Mouse (Mus musculus): ENCODE measurements at regions not wholly inside any gene's neighbourhood (a gene's known extent, or its start where the extent isn't known, plus 50 kb on each side); places are given as distances from the start of the nearest gene placed in this dataset.

DNA sequence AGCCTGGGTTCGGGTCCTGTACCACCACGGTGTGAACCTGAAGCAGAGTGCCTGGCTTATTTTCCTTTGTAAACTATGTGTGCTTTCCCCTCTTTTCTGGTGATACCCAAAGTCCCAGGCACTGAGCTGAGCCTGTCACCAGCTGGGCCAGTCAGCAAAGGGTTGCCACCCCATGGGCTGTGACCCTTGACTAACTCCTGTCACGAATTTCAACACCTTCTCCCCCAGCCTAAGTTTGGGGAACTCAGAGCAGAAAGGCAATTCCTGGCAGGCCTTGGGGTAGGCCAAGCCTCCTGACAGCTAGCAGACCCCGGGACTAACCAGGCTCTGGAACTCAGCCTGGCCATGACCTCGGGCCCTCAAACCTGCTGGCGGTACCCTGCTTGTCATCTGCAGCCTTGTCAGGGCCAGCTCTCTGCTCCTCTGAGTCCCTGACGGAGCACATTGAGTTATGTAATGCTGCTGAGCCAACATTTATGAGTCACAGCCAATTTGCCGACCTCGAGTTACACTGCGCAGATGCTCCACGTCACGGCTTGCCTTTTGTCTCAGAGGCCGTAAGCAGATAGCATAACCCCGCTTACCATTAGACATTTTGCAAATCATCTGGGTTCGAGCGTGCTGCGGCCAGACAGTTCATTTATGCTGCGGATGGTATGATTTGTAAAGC lies 132.3 kb downstream of the H2afy start:
- H3K9ac ChIP-seq (ENCODE audit: control insufficient read depth, low read depth, low read length, poor library complexity, severe bottlenecking), result no peak overlapping the region
- TF ChIP-seq RCOR1 (IDR thresholded peaks at IDR 0.05; ENCODE audit: low read depth, low read length), result no peak
- TF ChIP-seq MYB (IDR thresholded peaks at IDR 0.05; ENCODE audit: low read depth, low read length), result no peak
- no peak for TF ChIP-seq POLR2AphosphoS2 (IDR thresholded peaks at IDR 0.05; ENCODE audit: low read length)
- no peak for TF ChIP-seq USF2 (IDR thresholded peaks at IDR 0.05; ENCODE audit: borderline replicate concordance in 1 of 2, insufficient read depth in 1 of 2, low read depth in 1 of 2, low read length in 2 of 2)
- TF ChIP-seq SMC3 (IDR thresholded peaks at IDR 0.05; ENCODE audit: low read depth, low read length), result no peak
- TF ChIP-seq MYC (IDR thresholded peaks at IDR 0.05; ENCODE audit: low read depth, low read length), result no peak
- TF ChIP-seq CTCF (IDR thresholded peaks at IDR 0.05 in 2 of 3, conservative IDR thresholded peaks at IDR 0.05 in 1 of 3; ENCODE audit: control insufficient read depth in 1 of 3, insufficient read depth in 1 of 3, low read depth in 2 of 3, low read length in 3 of 3, poor library complexity in 1 of 3, severe bottlenecking in 1 of 3), result no peak
- TF ChIP-seq KAT2A (conservative IDR thresholded peaks at IDR 0.05; ENCODE audit: low read depth, low read length), result no peak
- TF ChIP-seq ELF1 (IDR thresholded peaks at IDR 0.05; ENCODE audit: low read depth, low read length), result no peak
- TF ChIP-seq SIN3A (IDR thresholded peaks at IDR 0.05; ENCODE audit: low read length), result no peak
- TF ChIP-seq MAFK (IDR thresholded peaks at IDR 0.05; ENCODE audit: borderline replicate concordance, low read depth, low read length), result no peak
- no peak for TF ChIP-seq JUND (IDR thresholded peaks at IDR 0.05; ENCODE audit: low read depth, low read length)
- no peak for TF ChIP-seq POLR2AphosphoS5 (IDR thresholded peaks at IDR 0.05; ENCODE audit: borderline replicate concordance, low read depth, low read length)
- H3K79me2 ChIP-seq (ENCODE audit: control insufficient read depth, insufficient read depth, low read length, poor library complexity), result no peaks in the 10 kb centered on the region
- H3K4me1 ChIP-seq (ENCODE audit: control insufficient read depth in 1 of 2, insufficient read depth in 2 of 2, low read length in 2 of 2), result no peaks in the 10 kb centered on the region
- H3K4me3 ChIP-seq (ENCODE audit: control insufficient read depth in 1 of 2, insufficient read depth in 1 of 2, low read depth in 2 of 2, low read length in 2 of 2), result no peak overlapping the region
- DNase-seq (ENCODE audit: low read depth, low spot score), result no peak
- H3K27ac ChIP-seq (ENCODE audit: control insufficient read depth, low read depth, low read length), result no peak overlapping the region
- H3K27me3 ChIP-seq (ENCODE audit: control insufficient read depth in 1 of 2, insufficient read depth in 2 of 2, low read length in 2 of 2), result no peaks in the 10 kb centered on the region
- H3K9me3 ChIP-seq (replicated peaks; ENCODE audit: insufficient read depth, low read length), result no peaks in the 10 kb centered on the region
- no peaks in the 10 kb centered on the region for H3K36me3 ChIP-seq (ENCODE audit: control insufficient read depth in 1 of 2, insufficient read depth in 2 of 2, low read length in 2 of 2)

DNA sequence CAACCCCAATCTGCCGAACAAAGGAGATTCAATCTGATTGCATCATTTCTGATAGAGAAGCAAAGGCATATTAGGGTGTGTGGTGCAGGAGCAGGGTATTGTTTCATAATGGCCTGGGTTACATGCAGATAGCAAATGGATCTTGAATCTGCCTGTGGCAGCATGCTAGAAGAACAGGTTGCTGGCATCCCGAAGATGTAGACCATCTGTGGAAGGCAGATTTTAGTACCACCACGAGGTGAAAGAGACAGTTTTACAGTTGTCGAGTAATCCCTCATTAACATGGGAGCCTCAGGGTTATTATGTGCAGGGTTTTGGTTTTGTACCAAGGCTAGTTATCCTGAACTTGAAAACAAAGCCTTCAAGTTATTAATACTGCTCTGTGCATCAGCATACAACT lies 140.9 kb downstream of the H2afy start:
- Histone ChIP-seq H3K4me3 (ENCODE audit: control insufficient read depth in 1 of 2, insufficient read depth in 1 of 2, low read depth in 2 of 2, low read length in 2 of 2) (no peak overlapping the region), H3K4me1 (ENCODE audit: control insufficient read depth in 1 of 2, insufficient read depth in 2 of 2, low read length in 2 of 2) (no peaks in the 10 kb centered on the region), H3K9ac (ENCODE audit: control insufficient read depth, low read depth, low read length, poor library complexity, severe bottlenecking) (no peak overlapping the region), H3K36me3 (ENCODE audit: control insufficient read depth in 1 of 2, insufficient read depth in 2 of 2, low read length in 2 of 2) (no peaks in the 10 kb centered on the region), H3K79me2 (ENCODE audit: control insufficient read depth, insufficient read depth, low read length, poor library complexity) (no peaks in the 10 kb centered on the region), H3K9me3 (replicated peaks; ENCODE audit: insufficient read depth, low read length) (no peaks in the 10 kb centered on the region), H3K27ac (ENCODE audit: control insufficient read depth, low read depth, low read length) (no peak overlapping the region), H3K27me3 (ENCODE audit: control insufficient read depth in 1 of 2, insufficient read depth in 2 of 2, low read length in 2 of 2) (no peaks in the 10 kb centered on the region)
- TF ChIP-seq CTCF (IDR thresholded peaks at IDR 0.05 in 2 of 3, conservative IDR thresholded peaks at IDR 0.05 in 1 of 3; ENCODE audit: control insufficient read depth in 1 of 3, insufficient read depth in 1 of 3, low read depth in 2 of 3, low read length in 3 of 3, poor library complexity in 1 of 3, severe bottlenecking in 1 of 3) (no peak), POLR2A (IDR thresholded peaks at IDR 0.05; ENCODE audit: control insufficient read depth in 1 of 2, insufficient read depth in 1 of 2, low read depth in 1 of 2, low read length in 2 of 2, poor library complexity in 1 of 2) (no peak)
- DNase-seq (ENCODE audit: low read depth, low spot score), result no peak

DNA sequence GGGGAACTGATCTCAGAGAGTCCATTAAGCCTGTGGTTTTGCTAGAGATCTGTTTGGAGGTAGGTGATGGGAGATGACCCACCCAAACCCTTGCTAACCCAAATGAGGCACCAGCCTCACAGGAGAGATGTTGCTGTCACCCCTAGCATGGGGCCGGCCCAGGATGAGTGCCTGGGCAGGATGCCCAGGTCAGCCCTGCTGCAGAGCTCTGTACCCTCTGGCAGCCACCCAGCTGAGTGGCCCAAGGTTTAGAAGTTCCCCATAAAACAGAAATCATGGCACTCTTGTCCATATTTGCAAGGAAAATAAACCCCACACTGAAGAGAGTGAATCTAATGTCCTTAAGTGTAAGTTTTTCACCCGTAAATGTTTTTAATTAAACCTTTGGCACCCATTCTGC lies 141.7 kb downstream of the H2afy start:
- H3K4me3 ChIP-seq (ENCODE audit: control insufficient read depth in 1 of 2, insufficient read depth in 1 of 2, low read depth in 2 of 2, low read length in 2 of 2), result no peak overlapping the region
- TF ChIP-seq USF2 (IDR thresholded peaks at IDR 0.05; ENCODE audit: borderline replicate concordance in 1 of 2, insufficient read depth in 1 of 2, low read depth in 1 of 2, low read length in 2 of 2) (no peak), SMC3 (IDR thresholded peaks at IDR 0.05; ENCODE audit: low read depth, low read length) (no peak), RAD21 (IDR thresholded peaks at IDR 0.05; ENCODE audit: low read depth, low read length) (no peak), GATA1 (IDR thresholded peaks at IDR 0.05; ENCODE audit: low read depth, low read length) (no peak), NELFE (IDR thresholded peaks at IDR 0.05; ENCODE audit: low read depth, low read length) (no peak), CTCF (IDR thresholded peaks at IDR 0.05 in 2 of 3, conservative IDR thresholded peaks at IDR 0.05 in 1 of 3; ENCODE audit: control insufficient read depth in 1 of 3, insufficient read depth in 1 of 3, low read depth in 2 of 3, low read length in 3 of 3, poor library complexity in 1 of 3, severe bottlenecking in 1 of 3) (no peak), TAL1 (IDR thresholded peaks at IDR 0.05; ENCODE audit: low read length) (no peak), NRF1 (IDR thresholded peaks at IDR 0.05; ENCODE audit: insufficient read depth, low read depth, low read length, poor library complexity, severe bottlenecking) (no peak), CHD1 (IDR thresholded peaks at IDR 0.05; ENCODE audit: low read depth, low read length) (no peak), TBP (IDR thresholded peaks at IDR 0.05; ENCODE audit: low read depth, low read length) (no peak), POLR2A (IDR thresholded peaks at IDR 0.05; ENCODE audit: control insufficient read depth in 1 of 2, insufficient read depth in 1 of 2, low read depth in 1 of 2, low read length in 2 of 2, poor library complexity in 1 of 2) (no peak), TCF12 (IDR thresholded peaks at IDR 0.05; ENCODE audit: low read depth, low read length) (no peak), HCFC1 (IDR thresholded peaks at IDR 0.05; ENCODE audit: low read depth, low read length) (no peak), POLR2AphosphoS2 (IDR thresholded peaks at IDR 0.05; ENCODE audit: low read length) (no peak), POLR2AphosphoS5 (IDR thresholded peaks at IDR 0.05; ENCODE audit: borderline replicate concordance, low read depth, low read length) (no peak), KAT2A (conservative IDR thresholded peaks at IDR 0.05; ENCODE audit: low read depth, low read length) (no peak), ELF1 (IDR thresholded peaks at IDR 0.05; ENCODE audit: low read depth, low read length) (no peak)

More for the DNA sequence above, 141.7 kb downstream of the H2afy start:
- H3K27me3 ChIP-seq (ENCODE audit: control insufficient read depth in 1 of 2, insufficient read depth in 2 of 2, low read length in 2 of 2), result no peaks in the 10 kb centered on the region
- H3K36me3 ChIP-seq (ENCODE audit: control insufficient read depth in 1 of 2, insufficient read depth in 2 of 2, low read length in 2 of 2), result no peaks in the 10 kb centered on the region
- no peaks in the 10 kb centered on the region for H3K9me3 ChIP-seq (replicated peaks; ENCODE audit: insufficient read depth, low read length)
- no peak overlapping the region for H3K27ac ChIP-seq (ENCODE audit: control insufficient read depth, low read depth, low read length)
- no peak overlapping the region for H3K9ac ChIP-seq (ENCODE audit: control insufficient read depth, low read depth, low read length, poor library complexity, severe bottlenecking)
- H3K79me2 ChIP-seq (ENCODE audit: control insufficient read depth, insufficient read depth, low read length, poor library complexity), result no peaks in the 10 kb centered on the region
- no peaks in the 10 kb centered on the region for H3K4me1 ChIP-seq (ENCODE audit: control insufficient read depth in 1 of 2, insufficient read depth in 2 of 2, low read length in 2 of 2)
- DNase-seq (ENCODE audit: low read depth, low spot score), result no peak
